Mouse (Mus musculus) midbrain, embryonic 11.5 days (tissue): ENCODE measurements around the gene Ncam1. TPM values are rescaled to one million over a fixed set of nuclear protein-coding genes. Genes with fewer than 3 reads are reported as not detected.

ENCODE experiments used
- ATAC-seq: fragments of 200-750 bp; cut with Nextera tagmentation; 2 replicates; pipeline ENCODE4 v1.8.0; 2017; ENCODE audit warnings: moderate TSS enrichment, moderate library complexity; ENCODE audit not compliant: low FRiP score
- DNase-seq: peaks from one replicate; pipeline ENCODE4 v3.0.0; 2015; ENCODE audit warnings: low spot score; ENCODE audit errors: missing footprints
- H3K27ac ChIP-seq: fragments of 300-500 bp; sonication (generic); 2 replicates; pipeline ENCODE4 v1.5.1; 2014; ENCODE audit warnings: low read depth, low read length
- H3K27me3 ChIP-seq: fragments of 300-500 bp; sonication (generic); 2 replicates; pipeline ENCODE4 v1.6.1; 2014; ENCODE audit warnings: mild to moderate bottlenecking, low read length, moderate library complexity, mixed read lengths; ENCODE audit not compliant: control insufficient read depth, insufficient read depth
- H3K36me3 ChIP-seq: fragments of 300-500 bp; sonication (generic); 2 replicates; pipeline ENCODE4 v1.6.1; 2014; ENCODE audit warnings: mild to moderate bottlenecking, low read length, moderate library complexity, mixed read lengths; ENCODE audit not compliant: control insufficient read depth, insufficient read depth
- H3K4me1 ChIP-seq: fragments of 300-500 bp; sonication (generic); 2 replicates; pipeline ENCODE4 v1.6.1; 2014; ENCODE audit warnings: low read length; ENCODE audit not compliant: control insufficient read depth, insufficient read depth
- H3K4me2 ChIP-seq: fragments of 300-500 bp; sonication (generic); 2 replicates; pipeline ENCODE4 v1.6.1; 2014; ENCODE audit warnings: mild to moderate bottlenecking, moderate library complexity
- H3K4me3 ChIP-seq: fragments of 300-500 bp; sonication (generic); 2 replicates; pipeline ENCODE4 v1.5.1; 2014; ENCODE audit warnings: low read depth, low read length
- H3K9ac ChIP-seq: fragments of 300-500 bp; sonication (generic); 2 replicates; pipeline ENCODE4 v1.6.1; 2014; ENCODE audit warnings: low read length
- H3K9me3 ChIP-seq: fragments of 300-500 bp; sonication (generic); 2 replicates; pipeline ENCODE4 v1.6.1; 2016; ENCODE audit warnings: low read length; ENCODE audit not compliant: control insufficient read depth
- WGBS: fragments of 180-500 bp; shearing (Covaris S2); extraction: QIAGEN DNeasy Blood & Tissue Kit; methylation state at CpG from one replicate; pipeline ENCODE4 v1.1.7; 2014; 5-methylcytosine and 5-hydroxymethylcytosine counted together
- polyA plus RNA-seq: library from polyadenylated mRNA; unstranded; fragments of >200 nt; fragmentation: Nextera tagmentation; extraction: Ambion mirVana; gene quantifications from 2 replicates; pipeline ENCODE4 v1.2.1, GENCODE M21; 2014

Gene Ncam1
- polyA plus RNA-seq, 1 experiment from 2014 or later: 107 TPM

- H3K27me3 ChIP-seq: no peaks in the 10 kb centered on the region
- H3K27ac ChIP-seq: no peak overlapping the region
- H3K9me3 ChIP-seq: no peaks in the 10 kb centered on the region
- H3K36me3 ChIP-seq: no peaks in the 10 kb centered on the region
- DNase-seq (no peak), ATAC-seq (no peak)
- 87% methylated on average over 2 of the region's 2 CpGs for WGBS
- no peaks in the 10 kb centered on the region for H3K4me1 ChIP-seq
- no peak overlapping the region for H3K4me2 ChIP-seq
- H3K9ac ChIP-seq: no peak overlapping the region
- H3K4me3 ChIP-seq: no peak overlapping the region
Measured at GRCm38 (mm10) chr9:49630336-49630735, 168.4 kb downstream of the Ncam1 start.

- Histone ChIP-seq H3K4me3 (no peak overlapping the region), H3K9ac (no peak overlapping the region), H3K27ac (no peak overlapping the region), H3K4me2 (no peak overlapping the region), H3K27me3 (no peaks in the 10 kb centered on the region), H3K4me1 (peaks cover 13% of the 10 kb centered on the region), H3K36me3 (no peaks in the 10 kb centered on the region), H3K9me3 (no peaks in the 10 kb centered on the region)
- ATAC-seq (no peak), DNase-seq (no peak)
- WGBS: 86% methylated on average over 6 of the region's 6 CpGs
Measured at GRCm38 (mm10) chr9:49624910-49625309, 173.8 kb downstream of the Ncam1 start.

- Histone ChIP-seq H3K9me3 (no peaks in the 10 kb centered on the region), H3K27me3 (no peaks in the 10 kb centered on the region), H3K9ac (peak overlapping the region; percentile 30; the same call in 1 of the 2 replicates), H3K4me3 (no peak overlapping the region), H3K4me1 (peaks cover 13% of the 10 kb centered on the region), H3K36me3 (no peaks in the 10 kb centered on the region), H3K4me2 (no peak overlapping the region), H3K27ac (no peak overlapping the region)
- 49% methylated on average over 3 of the region's 3 CpGs for WGBS
- DNase-seq (no peak), ATAC-seq (no peak)
Measured at GRCm38 (mm10) chr9:49623934-49624505, 174.7 kb downstream of the Ncam1 start.

- Histone ChIP-seq H3K9me3 (no peaks in the 10 kb centered on the region), H3K27me3 (no peaks in the 10 kb centered on the region), H3K9ac (no peak overlapping the region), H3K4me1 (peaks cover 13% of the 10 kb centered on the region), H3K27ac (no peak overlapping the region), H3K4me3 (no peak overlapping the region), H3K36me3 (no peaks in the 10 kb centered on the region), H3K4me2 (no peak overlapping the region)
- 51% methylated on average over 9 of the region's 9 CpGs for WGBS
- ATAC-seq (no peak), DNase-seq (no peak)
Measured at GRCm38 (mm10) chr9:49622928-49623676, 175.6 kb downstream of the Ncam1 start.

- Histone ChIP-seq H3K4me3 (no peak overlapping the region), H3K4me2 (no peak overlapping the region), H3K27me3 (no peaks in the 10 kb centered on the region), H3K9me3 (no peaks in the 10 kb centered on the region), H3K27ac (no peak overlapping the region), H3K4me1 (peaks cover 13% of the 10 kb centered on the region), H3K36me3 (no peaks in the 10 kb centered on the region), H3K9ac (no peak overlapping the region)
- 77% methylated on average over 11 of the region's 11 CpGs for WGBS
- DNase-seq (no peak), ATAC-seq (no peak)
Measured at GRCm38 (mm10) chr9:49621691-49622090, 177.0 kb downstream of the Ncam1 start.

- WGBS: 88% methylated on average over 9 of the region's 9 CpGs
- no peaks in the 10 kb centered on the region for H3K27me3 ChIP-seq
- DNase-seq (peak; percentile 47), ATAC-seq (no peak)
- H3K9ac ChIP-seq: no peak overlapping the region
- no peak overlapping the region for H3K4me2 ChIP-seq
- H3K4me3 ChIP-seq: no peak overlapping the region
- no peaks in the 10 kb centered on the region for H3K9me3 ChIP-seq
- peaks cover 4% of the 10 kb centered on the region; the same call in 1 of the 2 replicates for H3K4me1 ChIP-seq
- no peaks in the 10 kb centered on the region for H3K36me3 ChIP-seq
- no peak overlapping the region for H3K27ac ChIP-seq
Measured at GRCm38 (mm10) chr9:49618699-49619392, 179.9 kb downstream of the Ncam1 start.

GRCm38 (mm10) chr9:49618266-49618665 lies 180.5 kb downstream of the Ncam1 start:
- Histone ChIP-seq H3K4me3 (no peak overlapping the region), H3K36me3 (no peaks in the 10 kb centered on the region), H3K9me3 (no peaks in the 10 kb centered on the region), H3K27ac (no peak overlapping the region), H3K4me2 (no peak overlapping the region), H3K4me1 (no peaks in the 10 kb centered on the region), H3K27me3 (no peaks in the 10 kb centered on the region), H3K9ac (no peak overlapping the region)
- peak; percentile 53 for DNase-seq
- ATAC-seq: no peak
- WGBS: 93% methylated on average over 2 of the region's 2 CpGs

- peak; percentile 87 for DNase-seq
- Histone ChIP-seq H3K9ac (no peak overlapping the region), H3K27me3 (no peaks in the 10 kb centered on the region), H3K4me3 (no peak overlapping the region), H3K4me1 (no peaks in the 10 kb centered on the region), H3K36me3 (no peaks in the 10 kb centered on the region), H3K27ac (no peak overlapping the region), H3K4me2 (no peak overlapping the region), H3K9me3 (no peaks in the 10 kb centered on the region)
- 18% methylated on average over 3 of the region's 3 CpGs for WGBS
- no peak for ATAC-seq
Measured at GRCm38 (mm10) chr9:49617216-49617615, 181.5 kb downstream of the Ncam1 start.

- Histone ChIP-seq H3K4me3 (no peak overlapping the region), H3K9me3 (no peaks in the 10 kb centered on the region), H3K9ac (no peak overlapping the region), H3K4me2 (no peak overlapping the region), H3K27ac (no peak overlapping the region), H3K36me3 (no peaks in the 10 kb centered on the region), H3K4me1 (peaks cover 6% of the 10 kb centered on the region), H3K27me3 (no peaks in the 10 kb centered on the region)
- DNase-seq: peak; percentile 54
- ATAC-seq: no peak
Measured at GRCm38 (mm10) chr9:49612387-49612786, 186.3 kb downstream of the Ncam1 start.
